Mouse (Mus musculus) thymus, adult 2 months (tissue): ENCODE results near the gene Def8.

ENCODE experiments used
- CTCF ChIP-seq: fragments of 200-500 bp; IDR thresholded peaks from 2 replicates; pipeline ENCODE4 v1.5.1; 2012; ENCODE audit warnings: mild to moderate bottlenecking, control low read depth, low read length, moderate library complexity, borderline replicate concordance; ENCODE audit not compliant: control insufficient read depth, poor library complexity, insufficient read depth; ENCODE audit errors: extremely low read depth
- POLR2A ChIP-seq: fragments of 200-500 bp; IDR thresholded peaks from 2 replicates; pipeline ENCODE4 v1.6.1; 2012; ENCODE audit warnings: mild to moderate bottlenecking, low read length, control low read depth, moderate library complexity; ENCODE audit not compliant: control insufficient read depth, poor library complexity, insufficient read depth; ENCODE audit errors: extremely low read depth

DNA sequence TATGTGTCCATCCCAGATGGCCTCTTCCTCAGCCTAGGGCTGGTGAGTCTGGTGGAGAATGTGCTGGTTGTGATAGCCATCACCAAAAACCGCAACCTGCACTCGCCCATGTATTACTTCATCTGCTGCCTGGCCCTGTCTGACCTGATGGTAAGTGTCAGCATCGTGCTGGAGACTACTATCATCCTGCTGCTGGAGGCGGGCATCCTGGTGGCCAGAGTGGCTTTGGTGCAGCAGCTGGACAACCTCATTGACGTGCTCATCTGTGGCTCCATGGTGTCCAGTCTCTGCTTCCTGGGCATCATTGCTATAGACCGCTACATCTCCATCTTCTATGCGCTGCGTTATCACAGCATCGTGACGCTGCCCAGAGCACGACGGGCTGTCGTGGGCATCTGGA, 15.7 kb upstream of the Def8 start:
- TF ChIP-seq CTCF (no peak), POLR2A (no peak)
